Mouse (Mus musculus) olfactory bulb, adult 2 months (tissue): ENCODE measurements around the gene Tctn1. TPM values are rescaled to one million over a fixed set of nuclear protein-coding genes. Genes with fewer than 3 reads are reported as not detected.

Experiments used
- H3K27ac ChIP-seq: fragments of 200-500 bp; 2 replicates; pipeline ENCODE4 v1.5.1; 2012; ENCODE audit warnings: low read depth, low read length; ENCODE audit not compliant: insufficient read depth
- H3K4me1 ChIP-seq: fragments of 200-500 bp; 2 replicates; pipeline ENCODE4 v1.6.1; 2012; ENCODE audit warnings: low read length; ENCODE audit not compliant: control insufficient read depth, insufficient read depth
- H3K4me3 ChIP-seq: fragments of 200-500 bp; 2 replicates; pipeline ENCODE4 v1.5.1; 2012; ENCODE audit warnings: mild to moderate bottlenecking, low read depth, low read length, moderate library complexity; ENCODE audit not compliant: insufficient read depth
- CTCF ChIP-seq: fragments of 200-500 bp; IDR thresholded peaks from 2 replicates; pipeline ENCODE4 v1.5.1; 2012; ENCODE audit warnings: low read depth, mild to moderate bottlenecking, low read length, moderate library complexity; ENCODE audit not compliant: insufficient read depth
- POLR2A ChIP-seq: fragments of 200-500 bp; IDR thresholded peaks from 2 replicates; pipeline ENCODE4 v1.6.1; 2012; ENCODE audit warnings: mild to moderate bottlenecking, low read depth, low read length, moderate library complexity; ENCODE audit not compliant: insufficient read depth
- WGBS: fragments of 180-500 bp; shearing (Covaris S2); methylation state at CpG from one replicate; pipeline ENCODE4 v1.1.7; 2018; 5-methylcytosine and 5-hydroxymethylcytosine counted together
- polyA plus RNA-seq: library from polyadenylated mRNA; stranded (reverse); fragments of >200 nt; gene quantifications from 2 replicates; pipeline ENCODE4 v1.2.4, GENCODE M21; 2012; ENCODE audit warnings: low replicate concordance; ENCODE audit not compliant: missing spikeins, insufficient read depth, insufficient read length

Tctn1 gene
- polyA plus RNA-seq, result not detected in 2 replicates

DNA sequence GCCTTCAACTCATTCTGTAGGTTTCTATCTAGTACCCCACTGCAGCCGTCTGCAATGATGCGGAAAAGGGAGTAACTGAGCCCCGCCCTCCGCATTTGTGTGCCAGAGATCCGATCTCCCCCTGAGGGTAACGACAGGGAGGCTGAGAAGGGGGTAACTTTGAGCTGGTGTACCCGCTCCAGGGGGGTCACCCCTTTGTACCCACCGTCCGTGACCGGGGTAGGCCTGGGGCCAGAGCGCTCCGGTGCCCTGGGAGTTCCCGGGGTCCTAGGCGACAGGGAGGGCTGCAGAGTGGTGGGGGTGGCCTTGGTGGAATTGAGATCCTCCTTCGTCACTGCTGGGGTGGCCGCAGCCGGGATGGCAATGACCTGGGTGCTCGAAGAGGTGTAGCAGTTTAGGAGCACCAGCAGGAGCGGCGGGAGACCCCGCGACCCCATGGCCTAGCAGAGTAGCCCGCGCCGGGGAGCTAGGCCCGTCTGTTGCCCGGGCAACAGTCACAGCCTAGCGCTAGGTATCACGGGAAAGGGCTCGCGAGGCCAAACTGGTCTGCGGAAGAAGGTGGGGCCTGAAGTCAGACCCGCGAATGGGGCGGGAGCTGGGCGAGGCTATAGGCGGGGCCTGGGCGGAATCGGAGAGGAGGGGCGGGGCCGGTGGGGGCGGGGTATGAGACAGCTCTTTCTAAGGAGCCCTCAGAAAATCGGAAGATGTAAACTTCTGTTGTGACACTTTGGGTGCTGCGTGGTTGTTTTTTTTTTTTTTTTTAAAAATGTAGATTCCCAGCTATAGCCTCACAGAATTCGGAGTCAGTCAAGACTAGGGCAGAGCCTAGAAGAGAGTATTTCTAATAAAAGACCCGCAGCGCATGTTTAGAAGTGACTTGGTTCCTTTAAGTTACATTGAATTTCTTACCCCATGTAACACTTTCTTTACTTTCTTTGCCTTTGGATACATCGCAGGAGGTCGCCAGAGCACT, at the start of gene Tctn1:
Tctn1 (minus strand) TSS at position 528 of the 973 bp plus-strand sequence.
- peak within 1 kb of the TSS; percentile 90 for H3K27ac ChIP-seq
- peaks cover 28% of the 10 kb centered on the region for H3K4me1 ChIP-seq
- TF ChIP-seq CTCF (no peak), POLR2A (peak; percentile 59; the same call in 1 of the 2 replicates)
- WGBS, result under 1% methylated on average over 49 of the region's 49 CpGs
- H3K4me3 ChIP-seq, result peak within 1 kb of the TSS; percentile 83

GRCm38 (mm10) chr5:122312942-122313684, 48.9 kb upstream of the Tctn1 start:
- Histone ChIP-seq H3K4me3 (no peak overlapping the region), H3K27ac (no peak overlapping the region), H3K4me1 (peaks cover 46% of the 10 kb centered on the region)
- TF ChIP-seq POLR2A, result no peak
- WGBS, result 81% methylated on average over 17 of the region's 17 CpGs

DNA sequence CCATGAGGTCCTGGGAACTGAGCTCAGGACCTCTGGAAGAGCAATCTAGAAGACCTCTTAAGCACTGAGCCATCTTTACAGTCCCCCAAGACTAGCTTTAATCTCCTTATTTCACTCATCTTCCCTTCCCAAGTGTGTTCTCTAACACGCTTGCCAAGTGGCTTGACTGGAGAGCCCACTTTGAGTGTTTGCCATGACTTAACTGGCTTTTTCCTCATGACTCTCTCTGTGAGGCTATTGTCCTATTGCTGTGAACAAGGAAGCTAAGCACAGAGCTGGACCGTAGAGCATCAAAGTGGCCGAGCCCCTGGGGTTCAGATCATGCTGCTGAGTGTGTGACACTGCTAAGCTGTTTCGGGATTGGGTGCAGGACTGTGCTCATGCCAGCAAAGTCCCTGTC, 48.1 kb upstream of the Tctn1 start:
- TF ChIP-seq CTCF (no peak), POLR2A (no peak)
- peaks cover 43% of the 10 kb centered on the region for H3K4me1 ChIP-seq
- WGBS, result 61% methylated on average over 4 of the region's 4 CpGs
- no peak overlapping the region for H3K27ac ChIP-seq
- no peak overlapping the region for H3K4me3 ChIP-seq

- WGBS, result 48% methylated on average over 7 of the region's 7 CpGs
- peaks cover 37% of the 10 kb centered on the region for H3K4me1 ChIP-seq
- no peak for TF ChIP-seq POLR2A
- TF ChIP-seq CTCF, result no peak
- no peak overlapping the region for H3K4me3 ChIP-seq
- H3K27ac ChIP-seq, result no peak overlapping the region
Measured at GRCm38 (mm10) chr5:122311692-122312091, 47.4 kb upstream of the Tctn1 start.

DNA sequence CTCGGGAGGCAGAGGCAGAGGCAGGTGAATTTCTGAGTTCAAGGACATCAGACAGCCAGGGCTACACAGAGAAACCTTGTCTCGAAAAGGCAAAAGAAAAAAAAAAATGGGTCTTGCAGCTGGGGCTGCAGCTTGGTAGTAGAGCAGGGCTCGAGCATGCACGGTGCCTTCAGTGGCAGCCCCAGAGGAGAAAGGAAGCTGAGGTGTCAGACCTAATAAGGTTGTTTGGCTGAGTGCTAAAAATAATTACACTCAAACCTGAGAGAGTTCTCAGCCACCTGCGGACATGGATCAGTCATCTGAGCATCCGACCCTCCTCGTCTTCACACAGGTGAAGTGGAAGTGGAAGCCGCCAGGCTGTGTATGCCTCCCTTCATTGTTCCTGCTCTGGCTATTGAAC, 46.4 kb upstream of the Tctn1 start:
- Histone ChIP-seq H3K27ac (no peak overlapping the region), H3K4me1 (peaks cover 37% of the 10 kb centered on the region), H3K4me3 (no peak overlapping the region)
- TF ChIP-seq CTCF (no peak), POLR2A (no peak)
- WGBS, result 76% methylated on average over 8 of the region's 8 CpGs

DNA sequence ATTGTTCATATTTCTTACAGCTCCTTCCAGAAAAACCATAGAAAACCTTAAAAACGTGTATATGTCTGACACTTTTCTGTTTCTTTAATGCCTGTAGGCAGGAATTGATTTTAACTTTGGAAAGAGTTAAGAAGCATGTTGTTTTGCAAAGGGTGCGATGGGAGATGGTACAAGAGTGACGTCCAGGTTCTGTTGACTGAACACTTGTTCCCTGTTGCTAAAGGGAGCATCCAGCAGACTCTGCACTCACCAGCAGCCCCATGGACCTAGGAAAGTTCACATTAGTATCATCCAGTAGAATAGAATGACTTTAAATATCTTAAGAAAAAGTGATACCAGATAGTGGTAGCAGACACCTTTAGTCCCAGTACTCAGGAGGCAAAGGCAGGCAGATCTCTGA, 42.3 kb upstream of the Tctn1 start:
- WGBS, result 84% methylated on average over 3 of the region's 3 CpGs
- Histone ChIP-seq H3K27ac (no peak overlapping the region), H3K4me1 (peaks cover 38% of the 10 kb centered on the region), H3K4me3 (no peak overlapping the region)
- no peak for TF ChIP-seq POLR2A

- peaks cover 35% of the 10 kb centered on the region for H3K4me1 ChIP-seq
- TF ChIP-seq CTCF (no peak), POLR2A (no peak)
- H3K4me3 ChIP-seq, result no peak overlapping the region
- 77% methylated on average over 7 of the region's 7 CpGs for WGBS
- H3K27ac ChIP-seq, result no peak overlapping the region
Measured at GRCm38 (mm10) chr5:122305472-122305871, 41.2 kb upstream of the Tctn1 start.

- TF ChIP-seq CTCF (no peak), POLR2A (no peak)
- WGBS, result 33% methylated on average over 6 of the region's 6 CpGs
- Histone ChIP-seq H3K27ac (peak overlapping the region; percentile 43), H3K4me1 (peaks cover 41% of the 10 kb centered on the region), H3K4me3 (no peak overlapping the region)
Measured at GRCm38 (mm10) chr5:122304541-122304940, 40.3 kb upstream of the Tctn1 start.

DNA sequence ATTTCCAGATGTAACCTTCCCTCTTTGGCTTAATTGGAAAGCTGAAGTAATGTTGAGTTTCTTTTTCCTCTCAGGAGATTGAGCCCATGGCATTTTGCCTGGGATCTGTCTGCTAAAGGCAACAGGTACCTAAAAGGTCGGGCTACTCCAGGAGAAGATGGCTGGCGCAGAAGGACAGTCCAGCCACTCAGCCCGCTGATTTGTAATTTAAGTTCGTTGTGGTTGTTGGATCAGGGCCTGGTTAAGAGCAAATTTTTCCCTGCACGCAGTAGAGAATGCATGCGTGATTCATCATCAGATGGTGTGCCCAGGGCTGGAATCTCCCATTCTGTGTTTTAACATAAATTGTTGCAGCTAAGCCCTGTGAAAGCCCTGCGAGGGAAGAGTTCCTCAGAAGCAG, 39.7 kb upstream of the Tctn1 start:
- WGBS, result 30% methylated on average over 7 of the region's 7 CpGs
- Histone ChIP-seq H3K4me1 (peaks cover 42% of the 10 kb centered on the region), H3K4me3 (no peak overlapping the region), H3K27ac (peak overlapping the region; percentile 43)
- TF ChIP-seq CTCF (no peak), POLR2A (no peak)
